Mouse (Mus musculus) heart, postnatal 0 days (tissue): Measurements from ENCODE around the gene Nfib.

Experiments used
- CTCF ChIP-seq: IDR thresholded peaks from 2 replicates; pipeline ENCODE4 v1.5.1; 2016; ENCODE audit warnings: antibody characterized with exemption, control low read depth, low read depth
- EP300 ChIP-seq: IDR thresholded peaks from 2 replicates; pipeline ENCODE4 v1.6.1; 2016; ENCODE audit warnings: antibody characterized with exemption, low read depth

DNA sequence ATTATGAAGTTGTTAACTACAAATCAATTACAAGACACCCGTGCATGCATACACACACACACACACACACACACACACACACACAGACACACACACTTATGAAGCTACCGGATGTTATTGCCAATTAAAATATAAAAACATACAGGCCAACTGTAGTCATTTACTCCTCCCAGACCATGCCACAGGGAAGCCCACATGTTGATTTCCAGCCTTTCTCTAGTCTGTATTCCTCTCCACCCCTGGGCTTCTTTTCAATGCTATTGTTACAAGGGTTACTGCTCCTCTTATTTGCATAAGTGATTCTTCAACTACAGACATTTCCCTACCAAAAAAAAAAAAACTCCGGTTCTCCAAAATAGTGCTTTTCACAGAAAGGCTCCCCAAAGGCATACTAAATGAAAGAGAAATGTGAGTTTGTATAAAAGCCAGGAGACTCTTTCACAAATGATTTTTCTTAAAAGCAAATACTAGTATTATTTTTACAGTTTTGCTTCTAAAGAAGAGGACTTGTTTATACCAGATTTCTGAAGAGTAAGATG is 402.1 kb downstream of the Nfib start:
- TF ChIP-seq CTCF: no peak
- no peak for TF ChIP-seq EP300
